Mouse (Mus musculus): ENCODE measurements around the gene Phxr2. TPM values are rescaled to one million over a fixed set of nuclear protein-coding genes. Genes with fewer than 3 reads are reported as not detected.

The Phxr2 gene
- total and polyA plus RNA-seq, 2 experiments from 2014 or later = not detected

GRCm38 (mm10) chr10:99130611-99131010 lies 4.5 kb upstream of the Phxr2 start:
- DNase-seq (ENCODE audit: low spot score) = peak; percentile 32
- Histone ChIP-seq H3K4me1 (ENCODE audit: insufficient read depth, low read length) (no peaks in the 10 kb centered on the region), H3K9me3 (ENCODE audit: low read length) (no peaks in the 10 kb centered on the region), H3K27ac (ENCODE audit: low read depth, low read length) (no peak overlapping the region; the same call in 1 of the 2 replicates), H3K4me2 (ENCODE audit: low read depth, low read length, poor library complexity, severe bottlenecking) (no peak overlapping the region), H3K4me3 (ENCODE audit: low read depth, low read length) (no peak overlapping the region), H3K9ac (replicated peaks; ENCODE audit: low read length, poor library complexity, severe bottlenecking) (no peak overlapping the region), H3K27me3 (ENCODE audit: insufficient read depth, low read length) (no peaks in the 10 kb centered on the region), H3K36me3 (ENCODE audit: insufficient read depth, low read length) (peaks cover 9% of the 10 kb centered on the region)
- WGBS = 27% methylated on average over 6 of the region's 6 CpGs
- TF ChIP-seq CTCF (IDR thresholded peaks at IDR 0.05) = no peak
- ATAC-seq (ENCODE audit: low FRiP score) = 0 out of 2 replicates have a peak, but pooled peaks have one; percentile 17

- DNase-seq (ENCODE audit: low spot score) = no peak
- no peak for TF ChIP-seq CTCF (IDR thresholded peaks at IDR 0.05)
- Histone ChIP-seq H3K4me1 (ENCODE audit: insufficient read depth, low read length) (no peaks in the 10 kb centered on the region), H3K9ac (replicated peaks; ENCODE audit: low read length, poor library complexity, severe bottlenecking) (no peak overlapping the region), H3K4me3 (ENCODE audit: low read depth, low read length) (no peak overlapping the region), H3K4me2 (ENCODE audit: low read depth, low read length, poor library complexity, severe bottlenecking) (no peak overlapping the region), H3K9me3 (ENCODE audit: low read length) (no peaks in the 10 kb centered on the region), H3K27me3 (ENCODE audit: insufficient read depth, low read length) (no peaks in the 10 kb centered on the region), H3K36me3 (ENCODE audit: insufficient read depth, low read length) (peaks cover 9% of the 10 kb centered on the region), H3K27ac (ENCODE audit: low read depth, low read length) (no peak overlapping the region)
- no peak for ATAC-seq (ENCODE audit: low FRiP score)
- WGBS = 83% methylated on average over 11 of the region's 11 CpGs
Observed at GRCm38 (mm10) chr10:99127691-99128261, 1.7 kb upstream of the Phxr2 start.

GRCm38 (mm10) chr10:99126954-99127353 lies 829 bp upstream of the Phxr2 start:
- H3K27me3 ChIP-seq (ENCODE audit: insufficient read depth, low read length) = no peaks in the 10 kb centered on the region
- H3K9me3 ChIP-seq (ENCODE audit: low read length) = no peaks in the 10 kb centered on the region
- no peak overlapping the region for H3K9ac ChIP-seq (replicated peaks; ENCODE audit: low read length, poor library complexity, severe bottlenecking)
- 92% methylated on average over 14 of the region's 14 CpGs for WGBS
- H3K4me2 ChIP-seq (ENCODE audit: low read depth, low read length, poor library complexity, severe bottlenecking) = no peak overlapping the region
- no peak for TF ChIP-seq CTCF (IDR thresholded peaks at IDR 0.05)
- H3K4me3 ChIP-seq (ENCODE audit: low read depth, low read length) = no peak overlapping the region
- H3K36me3 ChIP-seq (ENCODE audit: insufficient read depth, low read length) = peaks cover 9% of the 10 kb centered on the region
- DNase-seq (ENCODE audit: low spot score) = no peak
- ATAC-seq (ENCODE audit: low FRiP score) = no peak
- no peaks in the 10 kb centered on the region for H3K4me1 ChIP-seq (ENCODE audit: insufficient read depth, low read length)
- H3K27ac ChIP-seq (ENCODE audit: low read depth, low read length) = no peak overlapping the region

GRCm38 (mm10) chr10:99119471-99119870 lies 6.7 kb downstream of the Phxr2 start:
- Histone ChIP-seq H3K4me3 (ENCODE audit: low read depth, low read length) (no peak overlapping the region), H3K9ac (replicated peaks; ENCODE audit: low read length, poor library complexity, severe bottlenecking) (no peak overlapping the region)

GRCm38 (mm10) chr10:99118697-99119096 lies 7.4 kb downstream of the Phxr2 start:
- no peak for ATAC-seq (ENCODE audit: low FRiP score)

More at GRCm38 (mm10) chr10:99119471-99119870, 6.7 kb downstream of the Phxr2 start:
- Histone ChIP-seq H3K27me3 (ENCODE audit: insufficient read depth, low read length) (no peaks in the 10 kb centered on the region), H3K9me3 (ENCODE audit: low read length) (no peaks in the 10 kb centered on the region), H3K4me2 (ENCODE audit: low read depth, low read length, poor library complexity, severe bottlenecking) (no peak overlapping the region), H3K4me1 (ENCODE audit: insufficient read depth, low read length) (no peaks in the 10 kb centered on the region), H3K36me3 (ENCODE audit: insufficient read depth, low read length) (no peaks in the 10 kb centered on the region), H3K27ac (ENCODE audit: low read depth, low read length) (no peak overlapping the region)
- no peak for TF ChIP-seq CTCF (IDR thresholded peaks at IDR 0.05)
- DNase-seq (ENCODE audit: low spot score) (no peak), ATAC-seq (ENCODE audit: low FRiP score) (no peak)
- WGBS = 84% methylated on average over 4 of the region's 4 CpGs

GRCm38 (mm10) chr10:99117876-99118275 lies 8.2 kb downstream of the Phxr2 start:
- DNase-seq (ENCODE audit: low spot score) (no peak), ATAC-seq (ENCODE audit: low FRiP score) (no peak)
- no peak overlapping the region for H3K27ac ChIP-seq (ENCODE audit: low read depth, low read length)
- WGBS = 86% methylated on average over 10 of the region's 10 CpGs
- no peak overlapping the region for H3K4me2 ChIP-seq (ENCODE audit: low read depth, low read length, poor library complexity, severe bottlenecking)
- H3K4me1 ChIP-seq (ENCODE audit: insufficient read depth, low read length) = no peaks in the 10 kb centered on the region
- no peaks in the 10 kb centered on the region for H3K27me3 ChIP-seq (ENCODE audit: insufficient read depth, low read length)
- no peak overlapping the region for H3K9ac ChIP-seq (replicated peaks; ENCODE audit: low read length, poor library complexity, severe bottlenecking)
- H3K4me3 ChIP-seq (ENCODE audit: low read depth, low read length) = no peak overlapping the region
- no peaks in the 10 kb centered on the region for H3K36me3 ChIP-seq (ENCODE audit: insufficient read depth, low read length)
- no peak for TF ChIP-seq CTCF (IDR thresholded peaks at IDR 0.05)
- H3K9me3 ChIP-seq (ENCODE audit: low read length) = no peaks in the 10 kb centered on the region

More at GRCm38 (mm10) chr10:99118697-99119096, 7.4 kb downstream of the Phxr2 start:
- 83% methylated on average over 6 of the region's 6 CpGs for WGBS
- Histone ChIP-seq H3K4me3 (ENCODE audit: low read depth, low read length) (no peak overlapping the region), H3K4me1 (ENCODE audit: insufficient read depth, low read length) (no peaks in the 10 kb centered on the region), H3K4me2 (ENCODE audit: low read depth, low read length, poor library complexity, severe bottlenecking) (no peak overlapping the region), H3K9ac (replicated peaks; ENCODE audit: low read length, poor library complexity, severe bottlenecking) (no peak overlapping the region), H3K36me3 (ENCODE audit: insufficient read depth, low read length) (no peaks in the 10 kb centered on the region), H3K27ac (ENCODE audit: low read depth, low read length) (no peak overlapping the region), H3K9me3 (ENCODE audit: low read length) (no peaks in the 10 kb centered on the region), H3K27me3 (ENCODE audit: insufficient read depth, low read length) (no peaks in the 10 kb centered on the region)
- no peak for TF ChIP-seq CTCF (IDR thresholded peaks at IDR 0.05)
- DNase-seq (ENCODE audit: low spot score) = no peak

Measured in midbrain, postnatal 0 days (tissue).